ENCODE assay signal across 8 mouse cellular contexts in genomic region chr2:180257001-180257521, GRCm38 (mm10). TPM values are rescaled to one million over a fixed set of nuclear protein-coding genes. Genes with fewer than 3 reads are reported as not detected.
DNase-seq lines count a peak whose midpoint lies in the region; ATAC-seq lines count a peak whose summit lies in the region.

Rps21 (plus strand) TSS chr2:180257377.

- H3K27ac ChIP-seq in brown adipose tissue, adult 24 weeks (replicated peaks; ENCODE audit: low read depth, low read length) = peak within 1 kb of the TSS; percentile 60
- peak within 1 kb of the TSS; percentile 95 for H3K27ac ChIP-seq in heart, embryonic 13.5 days (replicated peaks)
- peak within 1 kb of the TSS; percentile 88 for H3K27ac ChIP-seq in liver, embryonic 12.5 days
- H3K27ac ChIP-seq in stomach, embryonic 15.5 days = peak within 1 kb of the TSS; percentile 94

- under 1% methylated on average over 38 of the region's 38 CpGs for WGBS in heart, embryonic 13.5 days
- WGBS in liver, embryonic 12.5 days (ENCODE audit: insufficient replicate concordance) = under 1% methylated on average over 37 of the region's 38 CpGs
- WGBS in stomach, embryonic 15.5 days = under 1% methylated on average over 38 of the region's 38 CpGs

- H3K27me3 ChIP-seq in heart, embryonic 13.5 days (replicated peaks) = no peaks in the 10 kb centered on the region
- no peaks in the 10 kb centered on the region for H3K27me3 ChIP-seq in liver, embryonic 12.5 days (replicated peaks)
- H3K27me3 ChIP-seq in stomach, embryonic 15.5 days (replicated peaks) = no peaks in the 10 kb centered on the region

- peaks cover 42% of the 10 kb centered on the region for H3K36me3 ChIP-seq in heart, embryonic 13.5 days
- peaks cover 43% of the 10 kb centered on the region for H3K36me3 ChIP-seq in liver, embryonic 12.5 days
- peaks cover 21% of the 10 kb centered on the region for H3K36me3 ChIP-seq in stomach, embryonic 15.5 days

- peak within 1 kb of the TSS; percentile 73 for H3K4me3 ChIP-seq in brown adipose tissue, adult 24 weeks (ENCODE audit: insufficient read depth, low read depth, low read length)
- H3K4me3 ChIP-seq in heart, embryonic 13.5 days = peak within 1 kb of the TSS; percentile 98
- H3K4me3 ChIP-seq in liver, embryonic 12.5 days = peak within 1 kb of the TSS; percentile 91
- H3K4me3 ChIP-seq in stomach, embryonic 15.5 days (replicated peaks) = peak within 1 kb of the TSS; percentile 80

- H3K4me1 ChIP-seq in brown adipose tissue, adult 24 weeks (ENCODE audit: control insufficient read depth, insufficient read depth, insufficient read length, low read length) = peaks cover 15% of the 10 kb centered on the region
- peaks cover 23% of the 10 kb centered on the region for H3K4me1 ChIP-seq in heart, embryonic 13.5 days
- H3K4me1 ChIP-seq in liver, embryonic 12.5 days = peaks cover 36% of the 10 kb centered on the region
- peaks cover 11% of the 10 kb centered on the region for H3K4me1 ChIP-seq in stomach, embryonic 15.5 days

- peak within 1 kb of the TSS; percentile 89 for H3K4me2 ChIP-seq in heart, embryonic 13.5 days
- peak within 1 kb of the TSS; percentile 95 for H3K4me2 ChIP-seq in liver, embryonic 12.5 days
- peak within 1 kb of the TSS; percentile 90 for H3K4me2 ChIP-seq in stomach, embryonic 15.5 days

- H3K9me3 ChIP-seq in heart, embryonic 13.5 days = no peaks in the 10 kb centered on the region
- H3K9me3 ChIP-seq in liver, embryonic 12.5 days (replicated peaks) = no peaks in the 10 kb centered on the region
- no peaks in the 10 kb centered on the region for H3K9me3 ChIP-seq in stomach, embryonic 15.5 days

- peak; percentile 99 for DNase-seq in CD4-positive, CD25-positive, alpha-beta regulatory T cell, adult 2 months (ENCODE audit: low read depth, low spot score)
- DNase-seq in fat pad, adult 2 months (ENCODE audit: extremely low read depth, low read depth, low spot score) = peak; percentile 97
- DNase-seq in kidney, postnatal 10 days = peak; percentile 98
- DNase-seq in natural killer cell, adult 2 months (ENCODE audit: low spot score in 2 of 2) = peak; percentile 95 to 96

- H3K9ac ChIP-seq in heart, embryonic 13.5 days = peak within 1 kb of the TSS; percentile 97
- H3K9ac ChIP-seq in liver, embryonic 12.5 days = peak within 1 kb of the TSS; percentile 92
- peak within 1 kb of the TSS; percentile 92 for H3K9ac ChIP-seq in stomach, embryonic 15.5 days

- peak; percentile 93 for ATAC-seq in heart, embryonic 13.5 days (ENCODE audit: extremely low read depth, insufficient number of reproducible peaks, low FRiP score, low TSS enrichment)
- ATAC-seq in liver, embryonic 12.5 days = peak; percentile 94
- peak; percentile 97 for ATAC-seq in stomach, embryonic 15.5 days (ENCODE audit: insufficient read depth, low FRiP score, low read depth)

RNA-seq across cellular contexts. Expression of gene Rps21, which starts in this region (rescaled TPM):
- polyA plus RNA-seq in brown adipose tissue, adult 24 weeks (2012; ENCODE audit: insufficient read depth, insufficient read length, missing spikeins) = 875 and 1,284 TPM in 2 replicates
- 332 and 351 TPM in 2 replicates for polyA plus RNA-seq in heart, embryonic 13.5 days (2015; fragmentation: Nextera tagmentation; extraction: Ambion mirVana)
- polyA plus RNA-seq in liver, embryonic 12.5 days (2016; fragmentation: Nextera tagmentation; extraction: Ambion mirVana) = 560 and 561 TPM in 2 replicates
- 516 and 531 TPM in 2 replicates for polyA plus RNA-seq in stomach, embryonic 15.5 days (2015; fragmentation: Nextera tagmentation; extraction: Ambion mirVana)

Comparison
In these comparisons a context has a peak if more than half of its experiments do, and no peak if none do; other contexts are left out.
1. Peak in every context shown above with its lines: DNase-seq, ATAC-seq, H3K4me3 ChIP-seq and H3K27ac ChIP-seq.